Mouse (Mus musculus): Measurements from ENCODE around the gene Olfr894. TPM values are rescaled to one million over a fixed set of nuclear protein-coding genes. Genes with fewer than 3 reads are reported as not detected.
"Not testable (repeated sequence)": the region's sequence is repeated elsewhere in the genome, so short reads cannot be mapped to it uniquely, and the experiment has no call there.

Olfr894 gene
- polyA plus RNA-seq (2017; shearing (Covaris generic)): not detected

GRCm38 (mm10) chr9:38217755-38218154 lies at the start of gene Olfr894:
Olfr894 (plus strand) TSS chr9:38218055.
- no peak for ATAC-seq

GRCm38 (mm10) chr9:38168341-38168740 lies 49.5 kb upstream of the Olfr894 start:
- ATAC-seq: not testable (repeated sequence)

GRCm38 (mm10) chr9:38180721-38181120 lies 37.1 kb upstream of the Olfr894 start, which contains the start of gene Olfr891:
Olfr891 (minus strand) TSS chr9:38180821.
- no peak for ATAC-seq

- ATAC-seq: no peak
Measured at GRCm38 (mm10) chr9:38208065-38208464, 9.8 kb upstream of the Olfr894 start, which contains the start of gene Olfr893. Olfr893 (plus strand) TSS chr9:38208365.

- no peak for ATAC-seq
Measured at GRCm38 (mm10) chr9:38252474-38252873, 34.6 kb downstream of the Olfr894 start, which contains the start of gene Olfr143. Olfr143 (plus strand) TSS chr9:38252774.

- ATAC-seq: no peak
Measured at GRCm38 (mm10) chr9:38267551-38267950, 49.7 kb downstream of the Olfr894 start, which contains the start of gene Olfr895. Olfr895 (plus strand) TSS chr9:38267851.

Other genes starting within 250 kb of the Olfr894 start
- gene Olfr881, start 226.2 kb upstream of the Olfr894 start, polyA plus RNA-seq (2017; shearing (Covaris generic)): not detected
- gene Olfr883, start 192.2 kb upstream of the Olfr894 start, polyA plus RNA-seq (2017; shearing (Covaris generic)): not detected
- gene Olfr884, start 171.5 kb upstream of the Olfr894 start, polyA plus RNA-seq (2017; shearing (Covaris generic)): not detected
- not detected for gene Olfr885, start 156.7 kb upstream of the Olfr894 start, polyA plus RNA-seq (2017; shearing (Covaris generic))
- gene Olfr887, start 134.0 kb upstream of the Olfr894 start, polyA plus RNA-seq (2017; shearing (Covaris generic)): not detected
- not detected for gene Olfr888, start 109.9 kb upstream of the Olfr894 start, polyA plus RNA-seq (2017; shearing (Covaris generic))
- gene Olfr889, start 102.9 kb upstream of the Olfr894 start, polyA plus RNA-seq (2017; shearing (Covaris generic)): under 1 TPM in 2 of 3 experiments, not detected in 1; 0.09 to 0.21 TPM
- under 1 TPM in 1 of 3 experiments, not detected in 2; 0.22 TPM for gene Olfr890, start 75.5 kb upstream of the Olfr894 start, polyA plus RNA-seq (2017; shearing (Covaris generic))
- not detected for gene Olfr891, start 37.2 kb upstream of the Olfr894 start, polyA plus RNA-seq (2017; shearing (Covaris generic))
- gene Olfr893, start 9.7 kb upstream of the Olfr894 start, polyA plus RNA-seq (2017; shearing (Covaris generic)): not detected
- gene Olfr143, start 34.7 kb downstream of the Olfr894 start, polyA plus RNA-seq (2017; shearing (Covaris generic)): not detected
- not detected for gene Olfr895, start 49.8 kb downstream of the Olfr894 start, polyA plus RNA-seq (2017; shearing (Covaris generic))
- gene Olfr896-ps1, start 73.1 kb downstream of the Olfr894 start, polyA plus RNA-seq (2017; shearing (Covaris generic)): not detected
- not detected for gene Olfr25, start 111.0 kb downstream of the Olfr894 start, polyA plus RNA-seq (2017; shearing (Covaris generic))
- gene Olfr898, start 130.4 kb downstream of the Olfr894 start, polyA plus RNA-seq (2017; shearing (Covaris generic)): not detected
- gene Olfr250, start 148.8 kb downstream of the Olfr894 start, polyA plus RNA-seq (2017; shearing (Covaris generic)): under 1 TPM in 1 of 3 experiments, not detected in 2; 0.08 TPM
- gene Olfr251, start 159.0 kb downstream of the Olfr894 start, polyA plus RNA-seq (2017; shearing (Covaris generic)): not detected
- not detected for gene Olfr147, start 183.6 kb downstream of the Olfr894 start, polyA plus RNA-seq (2017; shearing (Covaris generic))
- not detected for gene Olfr901, start 211.4 kb downstream of the Olfr894 start, polyA plus RNA-seq (2017; shearing (Covaris generic))
- not detected for gene Olfr902, start 229.6 kb downstream of the Olfr894 start, polyA plus RNA-seq (2017; shearing (Covaris generic))
- gene Olfr904, start 245.1 kb downstream of the Olfr894 start, polyA plus RNA-seq (2017; shearing (Covaris generic)): not detected